Mouse (Mus musculus) myocyte (in vitro differentiated cells): ENCODE results near the gene Dpp3. TPM values are rescaled to one million over a fixed set of nuclear protein-coding genes. Genes with fewer than 3 reads are reported as not detected.

ENCODE experiments used
- H3K27me3 ChIP-seq: one replicate; pipeline ENCODE4 v1.6.1; 2011; ENCODE audit not compliant: control insufficient read depth, insufficient read depth, insufficient read length
- H3K36me3 ChIP-seq: one replicate; pipeline ENCODE4 v1.6.1; 2011; ENCODE audit not compliant: control insufficient read depth, insufficient read depth
- H3K4me2 ChIP-seq: one replicate; pipeline ENCODE4 v1.6.1; 2011; ENCODE audit warnings: low read depth, control low read depth
- H3K4me3 ChIP-seq: one replicate; pipeline ENCODE4 v1.5.1; 2011; ENCODE audit warnings: mild to moderate bottlenecking, control low read depth, moderate library complexity
- H3K79me2 ChIP-seq: one replicate; pipeline ENCODE4 v1.6.1; 2011; ENCODE audit not compliant: control insufficient read depth, insufficient read depth
- H3ac ChIP-seq: one replicate; pipeline ENCODE4 v1.6.1; 2011; ENCODE audit not compliant: control insufficient read depth, insufficient read length
- CEBPB ChIP-seq: IDR thresholded peaks from 2 replicates; pipeline ENCODE4 v1.6.1; 2011; ENCODE audit warnings: mild to moderate bottlenecking, moderate library complexity; ENCODE audit not compliant: poor library complexity, insufficient read depth, severe bottlenecking
- E2F4 ChIP-seq: IDR thresholded peaks from one replicate; pipeline ENCODE4 v1.6.1; 2011; ENCODE audit warnings: mild to moderate bottlenecking, control low read depth, moderate library complexity; ENCODE audit not compliant: insufficient read depth
- MAX ChIP-seq: IDR thresholded peaks from one replicate; pipeline ENCODE4 v1.6.1; 2011; ENCODE audit warnings: low read depth, mild to moderate bottlenecking, control low read depth
- MYOD1 ChIP-seq, 3 experiments: IDR thresholded peaks; one replicate each; pipeline ENCODE4 v1.6.1; 2011; ENCODE audit warnings: control low read depth in 2 of 3, low read depth in 2 of 3, mild to moderate bottlenecking in 2 of 3, moderate library complexity in 1 of 3; ENCODE audit not compliant: insufficient read length in 2 of 3, control insufficient read depth in 1 of 3
- MYOG ChIP-seq, 3 experiments: IDR thresholded peaks; one replicate each; pipeline ENCODE4 v1.6.1; 2011; ENCODE audit warnings: control low read depth in 2 of 3, low read depth in 2 of 3, mild to moderate bottlenecking in 2 of 3; ENCODE audit not compliant: insufficient read length in 2 of 3, control insufficient read depth in 1 of 3, insufficient read depth in 1 of 3
- POLR2A ChIP-seq: IDR thresholded peaks from one replicate; pipeline ENCODE4 v1.6.1; 2011; ENCODE audit warnings: low read depth, mild to moderate bottlenecking, control low read depth, moderate library complexity; ENCODE audit not compliant: insufficient read length
- POLR2AphosphoS2 ChIP-seq: IDR thresholded peaks from one replicate; pipeline ENCODE4 v1.6.1; 2011; ENCODE audit warnings: low read depth, control low read depth; ENCODE audit not compliant: insufficient read length
- REST ChIP-seq: IDR thresholded peaks from one replicate; pipeline ENCODE4 v1.6.1; 2011; ENCODE audit warnings: mild to moderate bottlenecking, control low read depth, moderate library complexity; ENCODE audit not compliant: insufficient read depth, insufficient read length
- SRF ChIP-seq: IDR thresholded peaks from one replicate; pipeline ENCODE4 v1.6.1; 2011; ENCODE audit warnings: low read depth; ENCODE audit not compliant: control insufficient read depth, insufficient read length
- TCF12 ChIP-seq: IDR thresholded peaks from one replicate; pipeline ENCODE4 v1.6.1; 2011; ENCODE audit warnings: mild to moderate bottlenecking, control low read depth; ENCODE audit not compliant: poor library complexity, insufficient read depth, severe bottlenecking
- TCF3 ChIP-seq: IDR thresholded peaks from one replicate; pipeline ENCODE4 v1.6.1; 2011; ENCODE audit warnings: low read depth, control low read depth; ENCODE audit not compliant: insufficient read length
- USF1 ChIP-seq: IDR thresholded peaks from one replicate; pipeline ENCODE4 v1.6.1; 2011; ENCODE audit warnings: low read depth, mild to moderate bottlenecking, control low read depth, moderate library complexity
- polyA plus RNA-seq: library from polyadenylated mRNA; unstranded; fragments of >200 nt; fragmentation: generic; extraction: Trizol; gene quantifications from one replicate; pipeline ENCODE4 v1.2.1, GENCODE M21; 2012; ENCODE audit warnings: missing spikeins

Gene Dpp3
- polyA plus RNA-seq, 1 experiment, result 71.6 TPM

DNA sequence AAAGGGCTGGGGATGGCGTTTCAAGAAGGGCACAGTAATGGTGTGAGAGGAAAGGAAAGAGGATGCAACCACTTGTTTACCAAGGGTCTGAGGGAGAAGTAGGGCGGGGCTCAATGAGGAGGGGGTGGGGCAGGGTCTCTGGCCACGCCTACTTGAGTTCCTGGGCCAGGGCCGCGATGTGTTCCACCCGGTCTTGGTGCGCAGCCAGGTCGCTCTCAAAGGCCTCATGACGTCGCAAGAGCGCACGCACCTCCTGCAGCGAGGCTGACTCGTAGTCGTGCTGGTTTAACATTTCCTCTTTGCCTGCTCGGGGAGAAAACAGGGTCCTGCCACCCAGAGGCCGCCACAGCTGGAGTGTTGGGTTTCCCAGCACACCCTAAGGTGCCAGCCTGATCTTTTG lies 62.9 kb downstream of the Dpp3 start:
- no peak overlapping the region for H3ac ChIP-seq
- no peak for TF ChIP-seq POLR2A
- peak; percentile 73 for TF ChIP-seq POLR2AphosphoS2
- TF ChIP-seq TCF3, result no peak
- H3K79me2 ChIP-seq, result no peaks in the 10 kb centered on the region
- H3K4me2 ChIP-seq, result no peak overlapping the region
- no peak overlapping the region for H3K4me3 ChIP-seq
- no peaks in the 10 kb centered on the region for H3K27me3 ChIP-seq
- no peaks in the 10 kb centered on the region for H3K36me3 ChIP-seq

DNA sequence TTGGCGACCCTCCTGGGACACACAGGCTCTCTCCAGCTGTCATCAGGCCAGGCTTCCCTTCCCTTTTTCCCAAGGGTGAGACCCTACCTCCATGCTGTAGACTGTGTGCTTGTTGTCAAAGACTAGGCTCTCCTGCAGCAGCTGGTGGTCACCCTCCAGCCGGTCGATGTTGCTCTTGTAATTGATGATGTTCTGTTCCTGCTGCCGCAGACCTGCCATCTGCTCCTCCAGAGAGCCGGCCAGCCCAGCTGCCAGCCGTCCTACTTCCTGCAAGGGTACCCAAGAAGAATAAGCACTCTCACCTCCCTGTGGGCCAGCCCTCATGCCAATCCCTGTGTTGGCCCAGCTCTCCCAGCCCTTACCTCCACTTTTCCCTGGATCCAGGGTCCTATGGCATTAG lies 65.0 kb downstream of the Dpp3 start:
- no peak overlapping the region for H3K4me2 ChIP-seq
- no peak overlapping the region for H3ac ChIP-seq
- no peak overlapping the region for H3K4me3 ChIP-seq
- H3K79me2 ChIP-seq, result no peaks in the 10 kb centered on the region
- no peaks in the 10 kb centered on the region for H3K36me3 ChIP-seq
- H3K27me3 ChIP-seq, result no peaks in the 10 kb centered on the region
- TF ChIP-seq USF1 (no peak), SRF (no peak), POLR2AphosphoS2 (no peak), E2F4 (no peak), CEBPB (no peak), REST (no peak), MAX (no peak), TCF12 (no peak), MYOD1 (IDR thresholded peaks at IDR 0.05; ENCODE audit: control insufficient read depth in 1 of 3, insufficient read length in 2 of 3, low read depth in 2 of 3) (no peak), MYOG (IDR thresholded peaks at IDR 0.05; ENCODE audit: control insufficient read depth in 1 of 3, insufficient read depth in 1 of 3, insufficient read length in 2 of 3, low read depth in 2 of 3) (no peak), TCF3 (no peak), POLR2A (no peak)

DNA sequence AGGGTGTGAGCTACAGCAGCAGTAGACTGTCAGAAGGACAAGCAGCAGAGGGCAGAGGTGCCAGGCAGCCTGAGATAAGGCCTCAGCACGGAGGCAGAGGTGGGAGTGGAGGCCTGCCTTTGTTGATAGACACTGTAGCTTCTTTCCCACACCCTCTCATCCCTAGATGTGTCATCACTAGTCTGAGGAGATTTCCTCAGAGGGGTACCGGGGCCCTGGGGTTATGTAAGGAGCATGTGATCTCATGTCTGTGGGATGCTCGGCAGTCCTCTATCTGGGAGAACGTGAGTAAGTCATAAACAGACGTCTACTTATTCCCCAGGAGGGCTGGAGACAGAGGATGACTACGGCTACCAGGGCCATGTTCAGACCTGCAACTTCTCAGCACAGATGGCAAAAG lies 69.0 kb downstream of the Dpp3 start:
- TF ChIP-seq USF1, result peak; percentile 2
- no peak for TF ChIP-seq MYOD1 (IDR thresholded peaks at IDR 0.05; ENCODE audit: control insufficient read depth in 1 of 3, insufficient read length in 2 of 3, low read depth in 2 of 3)
- TF ChIP-seq E2F4, result no peak
- TF ChIP-seq MYOG (IDR thresholded peaks at IDR 0.05; ENCODE audit: control insufficient read depth in 1 of 3, insufficient read depth in 1 of 3, insufficient read length in 2 of 3, low read depth in 2 of 3), result no peak
- TF ChIP-seq MAX, result no peak
- no peak for TF ChIP-seq SRF
- TF ChIP-seq POLR2A, result no peak
- TF ChIP-seq REST, result no peak
- H3K79me2 ChIP-seq, result no peaks in the 10 kb centered on the region
- no peaks in the 10 kb centered on the region for H3K36me3 ChIP-seq

More for the DNA sequence above, 69.0 kb downstream of the Dpp3 start:
- Histone ChIP-seq H3K4me3 (no peak overlapping the region), H3ac (no peak overlapping the region), H3K4me2 (no peak overlapping the region), H3K27me3 (peaks cover 16% of the 10 kb centered on the region)

Other genes with a start within 250 kb of the Dpp3 start
- gene Gm960, start 229.6 kb downstream of the Dpp3 start, polyA plus RNA-seq, result 0.90 TPM
- gene Sptbn2, start 217.1 kb downstream of the Dpp3 start, polyA plus RNA-seq, result 0.56 TPM
- 4.8 TPM for gene Rbm4b, start 171.8 kb downstream of the Dpp3 start, polyA plus RNA-seq
- gene Rbm4, start 134.4 kb downstream of the Dpp3 start, polyA plus RNA-seq, result 66.4 TPM
- 8.1 TPM for gene Gm21992, start 116.7 kb downstream of the Dpp3 start, polyA plus RNA-seq
- 46.8 TPM for gene Rbm14, start 116.7 kb downstream of the Dpp3 start, polyA plus RNA-seq
- gene Ccs, start 89.0 kb downstream of the Dpp3 start, polyA plus RNA-seq, result 40.4 TPM
- gene Ccdc87, start 88.9 kb downstream of the Dpp3 start, polyA plus RNA-seq, result 0.04 TPM
- gene Ctsf, start 73.2 kb downstream of the Dpp3 start, polyA plus RNA-seq, result 6.6 TPM
- gene Actn3, start 50.4 kb downstream of the Dpp3 start, polyA plus RNA-seq, result 418 TPM
- gene Zdhhc24, start 49.6 kb downstream of the Dpp3 start, polyA plus RNA-seq, result 9.3 TPM
- 3.6 TPM for gene Bbs1, start 21.7 kb downstream of the Dpp3 start, polyA plus RNA-seq
- gene Peli3, start 14.8 kb upstream of the Dpp3 start, polyA plus RNA-seq, result 0.49 TPM
- 62.6 TPM for gene Mrpl11, start 33.9 kb upstream of the Dpp3 start, polyA plus RNA-seq
- 0.02 TPM for gene Npas4, start 62.0 kb upstream of the Dpp3 start, polyA plus RNA-seq
- gene Slc29a2, start 95.6 kb upstream of the Dpp3 start, polyA plus RNA-seq, result 8.7 TPM
- gene B4gat1, start 110.5 kb upstream of the Dpp3 start, polyA plus RNA-seq, result 46.7 TPM
- 1.6 TPM for gene AC124502.3, start 110.6 kb upstream of the Dpp3 start, polyA plus RNA-seq
- gene Brms1, start 113.1 kb upstream of the Dpp3 start, polyA plus RNA-seq, result 45.8 TPM
- 63.9 TPM for gene Rin1, start 122.2 kb upstream of the Dpp3 start, polyA plus RNA-seq
- 10.4 TPM for gene Cd248, start 139.8 kb upstream of the Dpp3 start, polyA plus RNA-seq
- 10.1 TPM for gene Tmem151a, start 157.2 kb upstream of the Dpp3 start, polyA plus RNA-seq
- 115 TPM for gene Yif1a, start 160.3 kb upstream of the Dpp3 start, polyA plus RNA-seq
- gene Cnih2, start 170.2 kb upstream of the Dpp3 start, polyA plus RNA-seq, result 1.6 TPM
- 203 TPM for gene Rab1b, start 178.8 kb upstream of the Dpp3 start, polyA plus RNA-seq
- gene Klc2, start 190.3 kb upstream of the Dpp3 start, polyA plus RNA-seq, result 56.7 TPM